Mouse (Mus musculus) small intestine, adult 2 months (tissue): ENCODE results near the gene Pla2g7. TPM values are rescaled to one million over a fixed set of nuclear protein-coding genes. Genes with fewer than 3 reads are reported as not detected.

Source experiments
- H3K27ac ChIP-seq: fragments of 200-500 bp; 2 replicates; pipeline ENCODE4 v1.5.1; 2012; ENCODE audit warnings: low read depth, low read length, control low read depth, inconsistent platforms; ENCODE audit not compliant: insufficient read depth
- H3K27me3 ChIP-seq: fragments of 200-500 bp; 2 replicates; pipeline ENCODE4 v1.6.1; 2012; ENCODE audit warnings: mild to moderate bottlenecking, moderate library complexity, low read length, inconsistent platforms; ENCODE audit not compliant: control insufficient read depth, insufficient read depth
- H3K36me3 ChIP-seq: fragments of 200-500 bp; 2 replicates; pipeline ENCODE4 v1.6.1; 2012; ENCODE audit warnings: mild to moderate bottlenecking, low read length, control low read depth, inconsistent platforms; ENCODE audit not compliant: control insufficient read depth, insufficient read depth
- H3K4me1 ChIP-seq: fragments of 200-500 bp; 2 replicates; pipeline ENCODE4 v1.6.1; 2012; ENCODE audit warnings: low read length, inconsistent platforms, mixed read lengths; ENCODE audit not compliant: control insufficient read depth, insufficient read depth, insufficient read length
- H3K4me3 ChIP-seq: fragments of 200-500 bp; 2 replicates; pipeline ENCODE4 v1.5.1; 2012; ENCODE audit warnings: low read depth, mild to moderate bottlenecking, control low read depth, inconsistent platforms, low read length, moderate library complexity
- CTCF ChIP-seq: fragments of 200-500 bp; IDR thresholded peaks from 2 replicates; pipeline ENCODE4 v1.5.1; 2012; ENCODE audit warnings: low read depth, mild to moderate bottlenecking, control low read depth, inconsistent platforms, low read length, moderate library complexity, mixed read lengths; ENCODE audit not compliant: insufficient replicate concordance, insufficient read length; ENCODE audit errors: extremely low read depth
- POLR2A ChIP-seq: fragments of 200-500 bp; IDR thresholded peaks from 2 replicates; pipeline ENCODE4 v1.6.1; 2012; ENCODE audit warnings: low read depth, mild to moderate bottlenecking, control low read depth, inconsistent platforms, low read length, moderate library complexity
- WGBS: fragments of 180-500 bp; shearing (Covaris S2); methylation state at CpG from one replicate; pipeline ENCODE4 v1.1.7; 2018; 5-methylcytosine and 5-hydroxymethylcytosine counted together
- polyA plus RNA-seq: library from polyadenylated mRNA; depleted of rRNA; stranded (reverse); fragments of >200 nt; gene quantifications from 2 replicates; pipeline ENCODE4 v1.2.3, GENCODE M21; 2012; rRNA removed

Pla2g7 gene
- polyA plus RNA-seq, 1 experiment = 3.8 TPM

GRCm38 (mm10) chr17:43646925-43647324 is 79.0 kb downstream of the Pla2g7 start:
- H3K4me1 ChIP-seq = no peaks in the 10 kb centered on the region
- no peak overlapping the region for H3K27ac ChIP-seq
- 64% methylated on average over 5 of the region's 5 CpGs for WGBS
- H3K36me3 ChIP-seq = no peaks in the 10 kb centered on the region; the same call in 1 of the 2 replicates
- no peaks in the 10 kb centered on the region for H3K27me3 ChIP-seq
- H3K4me3 ChIP-seq = no peak overlapping the region
- TF ChIP-seq POLR2A (no peak), CTCF (no peak)

- WGBS = 88% methylated on average over 10 of the region's 10 CpGs
These were observed 81.9 kb downstream of the Pla2g7 start for GRCm38 (mm10) chr17:43649641-43650436.

GRCm38 (mm10) chr17:43651314-43652046 is 83.6 kb downstream of the Pla2g7 start:
- no peak overlapping the region for H3K4me3 ChIP-seq
- 64% methylated on average over 14 of the region's 14 CpGs for WGBS
- no peaks in the 10 kb centered on the region for H3K36me3 ChIP-seq
- H3K27ac ChIP-seq = no peak overlapping the region
- H3K27me3 ChIP-seq = no peaks in the 10 kb centered on the region
- no peak for TF ChIP-seq CTCF
- no peak for TF ChIP-seq POLR2A
- no peaks in the 10 kb centered on the region for H3K4me1 ChIP-seq

More at GRCm38 (mm10) chr17:43649641-43650436, 81.9 kb downstream of the Pla2g7 start:
- no peak overlapping the region for H3K27ac ChIP-seq
- H3K36me3 ChIP-seq = no peaks in the 10 kb centered on the region
- H3K27me3 ChIP-seq = no peaks in the 10 kb centered on the region
- H3K4me3 ChIP-seq = no peak overlapping the region
- no peaks in the 10 kb centered on the region for H3K4me1 ChIP-seq
- TF ChIP-seq POLR2A (no peak), CTCF (no peak)

Other genes starting within 250 kb of the Pla2g7 start
- gene Adgrf5, start 207.6 kb upstream of the Pla2g7 start, polyA plus RNA-seq = 2.8 and 4.9 TPM in 2 replicates
- 3.2 and 131 TPM in 2 replicates for gene Mep1a, start 65.3 kb upstream of the Pla2g7 start, polyA plus RNA-seq
- gene Ankrd66, start 24.5 kb upstream of the Pla2g7 start, polyA plus RNA-seq = 0.06 TPM in 1 of 2 replicates, not detected in the other
- gene Tdrd6, start 62.2 kb downstream of the Pla2g7 start, polyA plus RNA-seq = not detected in 2 replicates
- gene Slc25a27, start 99.1 kb downstream of the Pla2g7 start, polyA plus RNA-seq = 0.53 and 1.1 TPM in 2 replicates
- gene Cyp39a1, start 99.3 kb downstream of the Pla2g7 start, polyA plus RNA-seq = 0.17 and 0.52 TPM in 2 replicates
- 0.67 and 1.3 TPM in 2 replicates for gene Rcan2, start 233.3 kb downstream of the Pla2g7 start, polyA plus RNA-seq